20 mouse cellular contexts compared by ENCODE assay signal in genomic region chr5:23196879-23197278, GRCm38 (mm10).
DNase-seq lines count a peak whose midpoint lies in the region; ATAC-seq and TF ChIP-seq lines count a peak whose summit lies in the region.
"Had no signal": no experiment of that assay in that cellular context is flagged by ENCODE, and none has a peak within 500 bp of the region (broad histone marks: within the 10 kb centered on the region; RNA-seq: fewer than 3 reads in every experiment).

No protein-coding gene starts in this region.

- H3K27me3 ChIP-seq in hindbrain, embryonic 13.5 days, result no peaks in the 10 kb centered on the region
- H3K27me3 ChIP-seq in hindbrain, embryonic 10.5 days (ENCODE audit: insufficient read depth, poor library complexity, severe bottlenecking), result no peaks in the 10 kb centered on the region
- no peaks in the 10 kb centered on the region for H3K27me3 ChIP-seq in midbrain, embryonic 16.5 days (ENCODE audit: control insufficient read depth, insufficient read depth, low read depth, low read length)
- no peaks in the 10 kb centered on the region for H3K27me3 ChIP-seq in midbrain, embryonic 10.5 days (ENCODE audit: low read depth, poor library complexity, severe bottlenecking)
- H3K27me3 ChIP-seq in forebrain, postnatal 0 days (ENCODE audit: insufficient read depth, low read length), result no peaks in the 10 kb centered on the region
- no peaks in the 10 kb centered on the region for H3K27me3 ChIP-seq in midbrain, postnatal 0 days (ENCODE audit: insufficient read depth, low read length)
- H3K27me3 ChIP-seq: heart, embryonic 12.5 days; neural tube, embryonic 12.5 days had no signal

- no peak overlapping the region for H3K27ac ChIP-seq in hindbrain, embryonic 13.5 days
- H3K27ac ChIP-seq in hindbrain, embryonic 10.5 days, result no peak overlapping the region
- no peak overlapping the region for H3K27ac ChIP-seq in midbrain, embryonic 16.5 days (ENCODE audit: low read length)
- no peak overlapping the region for H3K27ac ChIP-seq in midbrain, embryonic 10.5 days (replicated peaks)
- H3K27ac ChIP-seq in forebrain, postnatal 0 days (ENCODE audit: low read depth, low read length), result no peak overlapping the region
- no peak overlapping the region for H3K27ac ChIP-seq in midbrain, postnatal 0 days (ENCODE audit: low read depth, low read length)
- H3K27ac ChIP-seq: embryonic facial prominence, embryonic 10.5 days; limb, embryonic 10.5 days; macrophage; neural tube, embryonic 12.5 days; stomach, postnatal 0 days had no signal

- no peak for DNase-seq in hindbrain, embryonic 10.5 days (ENCODE audit: low spot score)
- no peak for DNase-seq in midbrain, embryonic 10.5 days (ENCODE audit: low spot score)
- peak; percentile 72 for DNase-seq in forebrain, postnatal 0 days
- DNase-seq in midbrain, postnatal 0 days (ENCODE audit: low spot score), result peak; percentile 65
- DNase-seq in thymus, postnatal 4 days, result no peak
- DNase-seq: adrenal gland, postnatal 36 days; gastrocnemius, postnatal 25 days; kidney, postnatal 10 days; lung, adult 2 months; thymus, postnatal 14 days had no signal

- no peaks in the 10 kb centered on the region for H3K36me3 ChIP-seq in hindbrain, embryonic 13.5 days
- H3K36me3 ChIP-seq in hindbrain, embryonic 10.5 days, result no peaks in the 10 kb centered on the region
- H3K36me3 ChIP-seq in midbrain, embryonic 16.5 days (ENCODE audit: control insufficient read depth, insufficient read depth, low read length), result no peaks in the 10 kb centered on the region
- no peaks in the 10 kb centered on the region for H3K36me3 ChIP-seq in midbrain, embryonic 10.5 days
- no peaks in the 10 kb centered on the region for H3K36me3 ChIP-seq in forebrain, postnatal 0 days (ENCODE audit: insufficient read depth)
- no peaks in the 10 kb centered on the region for H3K36me3 ChIP-seq in midbrain, postnatal 0 days (ENCODE audit: insufficient read depth, low read length)
- H3K36me3 ChIP-seq: embryonic facial prominence, embryonic 10.5 days; heart, embryonic 12.5 days; limb, embryonic 10.5 days; neural tube, embryonic 12.5 days had no signal

- H3K4me2 ChIP-seq in hindbrain, embryonic 13.5 days, result no peak overlapping the region
- H3K4me2 ChIP-seq in midbrain, embryonic 16.5 days (ENCODE audit: low read length), result no peak overlapping the region
- no peak overlapping the region for H3K4me2 ChIP-seq in forebrain, postnatal 0 days (ENCODE audit: low read depth)
- no peak overlapping the region for H3K4me2 ChIP-seq in midbrain, postnatal 0 days (ENCODE audit: low read depth, low read length, poor library complexity, severe bottlenecking)
- H3K4me2 ChIP-seq: heart, embryonic 12.5 days; liver, embryonic 11.5 days; neural tube, embryonic 12.5 days had no signal

- 59% methylated on average over 4 of the region's 4 CpGs for WGBS in hindbrain, embryonic 13.5 days
- 85% methylated on average over 4 of the region's 4 CpGs for WGBS in hindbrain, embryonic 10.5 days
- WGBS in midbrain, embryonic 16.5 days, result 52% methylated on average over 4 of the region's 4 CpGs
- WGBS in midbrain, embryonic 10.5 days, result 92% methylated on average over 4 of the region's 4 CpGs
- whole genome bisulfite sequencing in forebrain, postnatal 0 days, result 24% methylated on average over 4 of the region's 4 CpGs
- 54% methylated on average over 4 of the region's 4 CpGs for WGBS in midbrain, postnatal 0 days

- H3K4me1 ChIP-seq in hindbrain, embryonic 13.5 days (replicated peaks), result no peaks in the 10 kb centered on the region
- no peaks in the 10 kb centered on the region for H3K4me1 ChIP-seq in hindbrain, embryonic 10.5 days (replicated peaks)
- no peaks in the 10 kb centered on the region for H3K4me1 ChIP-seq in midbrain, embryonic 16.5 days (ENCODE audit: control insufficient read depth, insufficient read depth, low read length)
- H3K4me1 ChIP-seq in midbrain, embryonic 10.5 days, result no peaks in the 10 kb centered on the region
- no peaks in the 10 kb centered on the region for H3K4me1 ChIP-seq in forebrain, postnatal 0 days (ENCODE audit: insufficient read depth)
- peaks cover 8% of the 10 kb centered on the region; the same call in 1 of the 2 replicates for H3K4me1 ChIP-seq in midbrain, postnatal 0 days (ENCODE audit: insufficient read depth, low read length)
- H3K4me1 ChIP-seq: embryonic facial prominence, embryonic 10.5 days; heart, embryonic 12.5 days; limb, embryonic 10.5 days; neural tube, embryonic 12.5 days had no signal

- H3K4me3 ChIP-seq in hindbrain, embryonic 13.5 days, result no peak overlapping the region
- no peak overlapping the region for H3K4me3 ChIP-seq in hindbrain, embryonic 10.5 days
- H3K4me3 ChIP-seq in midbrain, embryonic 16.5 days (ENCODE audit: low read depth, low read length), result no peak overlapping the region
- H3K4me3 ChIP-seq in midbrain, embryonic 10.5 days, result no peak overlapping the region
- H3K4me3 ChIP-seq in forebrain, postnatal 0 days (ENCODE audit: low read depth, low read length), result no peak overlapping the region
- no peak overlapping the region for H3K4me3 ChIP-seq in midbrain, postnatal 0 days (ENCODE audit: low read depth, low read length)
- H3K4me3 ChIP-seq: embryonic facial prominence, embryonic 10.5 days; heart, embryonic 12.5 days; limb, embryonic 10.5 days; neural tube, embryonic 12.5 days had no signal

- H3K9ac ChIP-seq in hindbrain, embryonic 13.5 days, result no peak overlapping the region
- H3K9ac ChIP-seq in midbrain, embryonic 16.5 days (ENCODE audit: low read depth, low read length), result no peak overlapping the region
- H3K9ac ChIP-seq in forebrain, postnatal 0 days, result no peak overlapping the region
- H3K9ac ChIP-seq in midbrain, postnatal 0 days (replicated peaks; ENCODE audit: low read length, poor library complexity, severe bottlenecking), result no peak overlapping the region
- H3K9ac ChIP-seq: heart, embryonic 12.5 days; neural tube, embryonic 12.5 days had no signal

- peak; percentile 56 for TF ChIP-seq CTCF in forebrain, postnatal 0 days (IDR thresholded peaks at IDR 0.05; ENCODE audit: low read depth)
- TF ChIP-seq CTCF in midbrain, postnatal 0 days (IDR thresholded peaks at IDR 0.05), result peak; percentile 71

- ATAC-seq in hindbrain, embryonic 13.5 days (ENCODE audit: low FRiP score), result peak; percentile 63; the same call in 1 of the 2 replicates
- peak; percentile 89 for ATAC-seq in midbrain, embryonic 16.5 days
- ATAC-seq in forebrain, postnatal 0 days, result peak; percentile 91
- no peak for ATAC-seq in midbrain, postnatal 0 days (ENCODE audit: low FRiP score)
- ATAC-seq: intestine, postnatal 0 days had no signal

- no peaks in the 10 kb centered on the region for H3K9me3 ChIP-seq in hindbrain, embryonic 13.5 days
- no peaks in the 10 kb centered on the region for H3K9me3 ChIP-seq in hindbrain, embryonic 10.5 days
- H3K9me3 ChIP-seq in midbrain, embryonic 16.5 days (replicated peaks; ENCODE audit: control insufficient read depth, low read length, poor library complexity, severe bottlenecking), result no peaks in the 10 kb centered on the region; the same call in 1 of the 2 replicates
- no peaks in the 10 kb centered on the region for H3K9me3 ChIP-seq in midbrain, embryonic 10.5 days (replicated peaks)
- no peaks in the 10 kb centered on the region for H3K9me3 ChIP-seq in forebrain, postnatal 0 days (ENCODE audit: low read length)
- H3K9me3 ChIP-seq in midbrain, postnatal 0 days (ENCODE audit: low read length), result no peaks in the 10 kb centered on the region
- H3K9me3 ChIP-seq: embryonic facial prominence, embryonic 10.5 days; heart, embryonic 12.5 days; limb, embryonic 10.5 days; neural tube, embryonic 12.5 days had no signal

Comparison
In these comparisons a context has a peak if more than half of its experiments do, and no peak if none do; other contexts are left out.
1. DNase-seq: peak in forebrain, postnatal 0 days (single experiment) and midbrain, postnatal 0 days (single experiment); none in hindbrain, embryonic 10.5 days (single experiment), midbrain, embryonic 10.5 days (single experiment) and thymus, postnatal 4 days (single experiment).